10 mouse cellular contexts compared by ENCODE assay signal in genomic region chr2:31473941-31474340, GRCm38 (mm10). TPM values are rescaled to one million over a fixed set of nuclear protein-coding genes. Genes with fewer than 3 reads are reported as not detected.
A peak's percentile ranks its signal among the peaks of the same experiment; 100 is the strongest.
DNase-seq lines count a peak whose midpoint lies in the region; ATAC-seq and TF ChIP-seq lines count a peak whose summit lies in the region.
"Had no signal": no experiment of that assay in that cellular context is flagged by ENCODE, and none has a peak within 500 bp of the region (broad histone marks: within the 10 kb centered on the region; RNA-seq: fewer than 3 reads in every experiment).

No protein-coding gene starts in this region.

- H3K27me3 ChIP-seq in liver, adult 2 months (ENCODE audit: control insufficient read depth, insufficient read depth, low read length): no peaks in the 10 kb centered on the region
- peaks cover 27% of the 10 kb centered on the region for H3K27me3 ChIP-seq in liver, embryonic 12.5 days (replicated peaks)
- no peaks in the 10 kb centered on the region for H3K27me3 ChIP-seq in CH12.LX (replicated peaks)
- H3K27me3 ChIP-seq in kidney, postnatal 0 days (ENCODE audit: insufficient read depth, low read length): no peaks in the 10 kb centered on the region

- peaks cover 28% of the 10 kb centered on the region for H3K4me1 ChIP-seq in liver, adult 2 months (ENCODE audit: control insufficient read depth, insufficient read depth, low read length)
- H3K4me1 ChIP-seq in liver, embryonic 12.5 days: peaks cover 24% of the 10 kb centered on the region
- H3K4me1 ChIP-seq in CH12.LX (ENCODE audit: control insufficient read depth in 1 of 2, insufficient read depth in 2 of 2): peaks cover 12 to 74% of the 10 kb centered on the region in 2 experiments
- peaks cover 13% of the 10 kb centered on the region; the same call in 1 of the 2 replicates for H3K4me1 ChIP-seq in kidney, postnatal 0 days (replicated peaks; ENCODE audit: insufficient read depth, low read length)

- no peak for TF ChIP-seq EP300 in CH12.LX (IDR thresholded peaks at IDR 0.05; ENCODE audit: low read length)

- no peak overlapping the region for H3K4me2 ChIP-seq in liver, embryonic 12.5 days
- H3K4me2 ChIP-seq in CH12.LX (ENCODE audit: insufficient read depth, low read depth, poor library complexity, severe bottlenecking): no peak overlapping the region
- H3K4me2 ChIP-seq in kidney, postnatal 0 days (ENCODE audit: low read length): no peak overlapping the region

- dilution Hi-C loops in CH12.LX (cut with MboI; ENCODE audit: extremely low pct_ligation_motif_present, extremely low pct_unique_long_range_greater_than_20kb, low sequenced_read_pairs): no loop called here

- TF ChIP-seq POLR2A in liver, adult 2 months (IDR thresholded peaks at IDR 0.05; ENCODE audit: extremely low read depth, insufficient read depth, low read length): no peak
- TF ChIP-seq POLR2A in CH12.LX (IDR thresholded peaks at IDR 0.05; ENCODE audit: low read depth, low read length): no peak

- TF ChIP-seq RAD21 in CH12.LX (IDR thresholded peaks at IDR 0.05; ENCODE audit: low read depth, low read length): no peak

- ATAC-seq in CD4-positive, CD25-positive, alpha-beta regulatory T cell, adult 4 months: no peak
- ATAC-seq in liver, embryonic 12.5 days: no peak
- no peak for ATAC-seq in kidney, postnatal 0 days (replicated peaks; ENCODE audit: low FRiP score, low read depth)

- H3K27ac ChIP-seq in liver, adult 2 months (replicated peaks; ENCODE audit: insufficient read depth, low read depth, low read length): no peak overlapping the region
- no peak overlapping the region for H3K27ac ChIP-seq in liver, embryonic 12.5 days
- no peak overlapping the region for H3K27ac ChIP-seq in CH12.LX (ENCODE audit: insufficient read depth, low read depth)
- no peak overlapping the region for H3K27ac ChIP-seq in kidney, postnatal 0 days

- DNase-seq in CD4-positive, CD25-positive, alpha-beta regulatory T cell, adult 2 months (ENCODE audit: low read depth, low spot score): peak; percentile 70
- peak; percentile 70 for DNase-seq in liver, adult 2 months (ENCODE audit: extremely low read depth, low read depth, low spot score)
- DNase-seq in CH12.LX (ENCODE audit: extremely low read depth): no peak
- no peak for DNase-seq in kidney, postnatal 0 days (ENCODE audit: low spot score)
- DNase-seq in right cerebral cortex, postnatal 10 days (ENCODE audit: low spot score in 2 of 2): no peak
- no peak for DNase-seq in urinary bladder, postnatal 25 days (ENCODE audit: low spot score)
- DNase-seq: cerebellum, postnatal 25 days; gastrocnemius, postnatal 25 days had no signal

- in situ Hi-C loops in CH12.LX (cut with MboI; ENCODE audit: low pct_ligation_motif_present, low pct_unique_long_range_greater_than_20kb, low sequenced_read_pairs): loop anchor here (5.0 to 25.0 kb wide), 2 partner anchors 42 to 412 kb away; no protein-coding TSS in a partner anchor

- H3K36me3 ChIP-seq in liver, adult 2 months (ENCODE audit: control insufficient read depth, insufficient read depth, low read length): peaks cover 52% of the 10 kb centered on the region
- H3K36me3 ChIP-seq in liver, embryonic 12.5 days: peaks cover 3% of the 10 kb centered on the region; the same call in 1 of the 2 replicates
- H3K36me3 ChIP-seq in CH12.LX (replicated peaks in 1 of 2; ENCODE audit: control insufficient read depth in 1 of 2, insufficient read depth in 1 of 2, low read length in 1 of 2): peaks cover 5 to 54% of the 10 kb centered on the region in 2 experiments
- no peaks in the 10 kb centered on the region for H3K36me3 ChIP-seq in kidney, postnatal 0 days (ENCODE audit: insufficient read depth, low read length)

- no peak overlapping the region; the same call in 1 of the 2 replicates for H3K9ac ChIP-seq in liver, adult 2 months (ENCODE audit: low read depth, low read length)
- no peak overlapping the region for H3K9ac ChIP-seq in liver, embryonic 12.5 days
- H3K9ac ChIP-seq in CH12.LX (ENCODE audit: insufficient read depth, low read depth): no peak overlapping the region
- H3K9ac ChIP-seq in kidney, postnatal 0 days (ENCODE audit: low read depth, low read length): no peak overlapping the region

- peak overlapping the region; percentile 52 for H3K4me3 ChIP-seq in liver, adult 2 months (ENCODE audit: insufficient read depth, low read depth, low read length)
- H3K4me3 ChIP-seq in liver, embryonic 12.5 days: no peak overlapping the region
- H3K4me3 ChIP-seq in CH12.LX (replicated peaks in 1 of 3; ENCODE audit: low read depth in 2 of 3, low read length in 2 of 3, poor library complexity in 1 of 3): no peak overlapping the region
- no peak overlapping the region for H3K4me3 ChIP-seq in kidney, postnatal 0 days (replicated peaks; ENCODE audit: low read depth, low read length)

- WGBS in liver, adult 2 months: 44% methylated on average over 4 of the region's 4 CpGs
- 53% methylated on average over 4 of the region's 4 CpGs for WGBS in liver, embryonic 12.5 days (ENCODE audit: insufficient replicate concordance)
- 71% methylated on average over 4 of the region's 4 CpGs for WGBS in kidney, postnatal 0 days

- TF ChIP-seq CTCF in liver, adult 2 months (IDR thresholded peaks at IDR 0.05; ENCODE audit: low read depth, low read length): peak; percentile 70
- TF ChIP-seq CTCF in CH12.LX (conservative IDR thresholded peaks at IDR 0.05 in 1 of 2, IDR thresholded peaks at IDR 0.05 in 1 of 2; ENCODE audit: low read depth in 2 of 2, low read length in 2 of 2): peak; percentile 55 to 64
- TF ChIP-seq CTCF in kidney, postnatal 0 days (IDR thresholded peaks at IDR 0.05; ENCODE audit: low read depth): peak; percentile 58

- H3K9me3 ChIP-seq in liver, embryonic 12.5 days (replicated peaks): no peaks in the 10 kb centered on the region
- H3K9me3 ChIP-seq in CH12.LX (replicated peaks; ENCODE audit: low read length): peaks cover 5% of the 10 kb centered on the region
- H3K9me3 ChIP-seq in kidney, postnatal 0 days (replicated peaks; ENCODE audit: low read length): no peaks in the 10 kb centered on the region

- peaks cover 14% of the 10 kb centered on the region; the same call in 1 of the 2 replicates for H3K79me2 ChIP-seq in liver, adult 2 months (ENCODE audit: control insufficient read depth, insufficient read depth, low read length)
- H3K79me2 ChIP-seq in CH12.LX (replicated peaks; ENCODE audit: control insufficient read depth, extremely low read depth, insufficient read depth, poor library complexity, severe bottlenecking): no peaks in the 10 kb centered on the region

TF ChIP-seq in CH12.LX, 34 proteins besides CTCF, POLR2A, EP300 and RAD21:
- no peak for TF ChIP-seq ZMIZ1 (IDR thresholded peaks at IDR 0.05; ENCODE audit: low read depth, low read length)

RNA-seq across cellular contexts. Expression of gene Ass1, which starts 3.9 kb away (rescaled TPM):
- 100 to 1,000 TPM; 415 to 537 TPM for polyA plus RNA-seq in CD4-positive, CD25-positive, alpha-beta regulatory T cell, adult 4 months (2017; shearing (Covaris generic))
- 3,064 and 4,344 TPM in 2 replicates for total RNA-seq in liver, adult 2 months (2014; rRNA removed)
- 3,470 and 3,993 TPM in 2 replicates for polyA plus RNA-seq in liver, adult 2 months (2012; rRNA removed)
- 58.9 and 59.9 TPM in 2 replicates for polyA plus RNA-seq in liver, embryonic 12.5 days (2016; fragmentation: Nextera tagmentation; extraction: Ambion mirVana)
- total RNA-seq in CH12.LX (2012; rRNA removed) (45.1 and 64.4 TPM in 2 replicates), CH12.LX (2014; rRNA removed) (87.8 and 97.4 TPM in 2 replicates)
- polyA plus RNA-seq in CH12.LX (2012; ENCODE audit: insufficient read length, low read depth): 204 and 211 TPM in 2 replicates
- polyA plus RNA-seq in kidney, postnatal 0 days (2015; fragmentation: Nextera tagmentation; extraction: Ambion mirVana): 319 and 427 TPM in 2 replicates

Comparison
In these comparisons a context has a peak if more than half of its experiments do, and no peak if none do; other contexts are left out.
1. DNase-seq: peak in CD4-positive, CD25-positive, alpha-beta regulatory T cell, adult 2 months (single experiment) and liver, adult 2 months (single experiment); none in CH12.LX (single experiment), kidney, postnatal 0 days (single experiment), right cerebral cortex, postnatal 10 days (0 of 2) and urinary bladder, postnatal 25 days (single experiment).
2. Peak in every context shown above with its lines, with median percentiles within 50 percentile points of each other: CTCF ChIP-seq.